Mouse (Mus musculus) forebrain, embryonic 14.5 days (tissue): ENCODE measurements at regions not wholly inside any gene's neighbourhood (a gene's known extent, or its start where the extent isn't known, plus 50 kb on each side); places are given as distances from the start of the nearest gene placed in this dataset.
"Not testable (repeated sequence)": the region's sequence is repeated elsewhere in the genome, so short reads cannot be mapped to it uniquely, and the experiment has no call there.

ENCODE experiments used
- ATAC-seq: fragments of 200-750 bp; cut with Nextera tagmentation; 2 replicates; pipeline ENCODE4 v1.8.0; 2017; ENCODE audit warnings: mild to moderate bottlenecking, moderate library complexity
- DNase-seq: peaks from one replicate; pipeline ENCODE4 v3.0.0-alpha.2; 2015; ENCODE audit warnings: low spot score
- H3K27ac ChIP-seq: fragments of 300-500 bp; sonication (generic); 2 replicates; pipeline ENCODE4 v1.5.1; 2014; ENCODE audit warnings: low read depth, mild to moderate bottlenecking, control low read depth, low read length, moderate library complexity
- H3K27me3 ChIP-seq: fragments of 300-500 bp; sonication (generic); replicated peaks from 2 replicates; pipeline ENCODE4 v1.6.1; 2014; ENCODE audit warnings: low read length, control low read depth, mixed read lengths; ENCODE audit not compliant: control insufficient read depth, insufficient read depth
- H3K36me3 ChIP-seq: fragments of 300-500 bp; sonication (generic); 2 replicates; pipeline ENCODE4 v1.6.1; 2014; ENCODE audit warnings: low read length, control low read depth; ENCODE audit not compliant: control insufficient read depth, insufficient read depth
- H3K4me1 ChIP-seq: fragments of 300-500 bp; sonication (generic); 2 replicates; pipeline ENCODE4 v1.6.1; 2014; ENCODE audit warnings: antibody characterized with exemption, low read length, control low read depth; ENCODE audit not compliant: control insufficient read depth, insufficient read depth
- H3K4me2 ChIP-seq: fragments of 300-500 bp; sonication (generic); 2 replicates; pipeline ENCODE4 v1.6.1; 2014; ENCODE audit warnings: mild to moderate bottlenecking, control low read depth, low read length
- H3K4me3 ChIP-seq: fragments of 300-500 bp; sonication (generic); 2 replicates; pipeline ENCODE4 v1.5.1; 2014; ENCODE audit warnings: low read depth, low read length, control low read depth
- H3K9ac ChIP-seq: fragments of 300-500 bp; sonication (generic); 2 replicates; pipeline ENCODE4 v1.6.1; 2014; ENCODE audit warnings: mild to moderate bottlenecking, low read length, control low read depth, moderate library complexity
- H3K9me3 ChIP-seq: fragments of 300-500 bp; sonication (generic); replicated peaks from 2 replicates; pipeline ENCODE4 v1.6.1; 2016; ENCODE audit warnings: low read length, control low read depth, mixed read lengths; ENCODE audit not compliant: control insufficient read depth
- WGBS: fragments of 180-500 bp; shearing (Covaris S2); extraction: QIAGEN DNeasy Blood & Tissue Kit; methylation state at CpG from one replicate; pipeline ENCODE4 v1.1.7; 2014; 5-methylcytosine and 5-hydroxymethylcytosine counted together

DNA sequence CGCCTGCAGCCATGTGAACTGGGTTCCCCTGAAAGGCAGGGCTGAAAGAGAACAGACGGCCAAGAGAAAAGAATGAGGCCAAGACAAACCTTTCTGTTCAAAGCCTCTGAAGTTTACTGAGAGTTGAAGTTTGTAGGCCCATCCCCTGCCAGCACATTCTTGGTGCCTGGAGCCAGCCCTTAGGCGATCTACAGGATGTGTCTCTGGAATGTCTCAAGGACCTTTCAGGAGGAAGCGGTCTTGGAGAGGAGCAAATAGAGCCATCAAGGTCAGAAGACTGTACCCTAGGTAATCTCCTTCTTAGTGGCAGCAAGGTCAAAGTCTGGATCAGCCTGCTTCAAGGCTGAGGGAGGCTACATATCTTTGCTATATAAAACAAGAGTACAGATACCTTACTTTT, 350.3 kb downstream of the Gm8797 start:
- Histone ChIP-seq H3K27me3 (no peaks in the 10 kb centered on the region), H3K9ac (no peak overlapping the region), H3K4me1 (no peaks in the 10 kb centered on the region), H3K9me3 (no peaks in the 10 kb centered on the region), H3K4me3 (no peak overlapping the region), H3K36me3 (no peaks in the 10 kb centered on the region), H3K27ac (no peak overlapping the region), H3K4me2 (no peak overlapping the region)
- DNase-seq (no peak), ATAC-seq (no peak)
- 68% methylated on average over 4 of the region's 4 CpGs for WGBS

DNA sequence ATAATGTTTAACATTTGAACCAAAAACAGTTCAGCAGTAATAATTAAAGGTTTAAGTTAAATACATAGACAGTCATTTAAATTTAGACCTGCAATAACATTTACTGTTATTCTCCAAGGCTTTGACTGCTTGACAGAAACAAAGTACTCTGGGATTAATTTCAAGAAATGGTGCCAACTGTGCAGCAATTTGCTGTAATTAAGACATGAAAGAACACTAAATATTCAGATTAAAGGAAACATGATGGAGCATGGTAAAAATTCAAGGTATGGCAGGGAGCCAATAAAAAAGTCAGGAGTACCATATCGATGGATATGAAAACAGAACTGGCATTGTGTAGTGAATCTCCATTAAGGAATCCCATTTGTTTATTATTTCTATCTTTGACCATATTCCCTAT, 352.3 kb downstream of the Gm8797 start:
- Histone ChIP-seq H3K9me3 (no peaks in the 10 kb centered on the region), H3K4me1 (no peaks in the 10 kb centered on the region), H3K36me3 (no peaks in the 10 kb centered on the region), H3K4me3 (no peak overlapping the region), H3K27ac (no peak overlapping the region), H3K4me2 (no peak overlapping the region), H3K9ac (no peak overlapping the region), H3K27me3 (no peaks in the 10 kb centered on the region)
- ATAC-seq (peak; percentile 33; the same call in 1 of the 2 replicates), DNase-seq (peak; percentile 72)
- WGBS, result 41% methylated on average over 1 of the region's 1 CpGs

DNA sequence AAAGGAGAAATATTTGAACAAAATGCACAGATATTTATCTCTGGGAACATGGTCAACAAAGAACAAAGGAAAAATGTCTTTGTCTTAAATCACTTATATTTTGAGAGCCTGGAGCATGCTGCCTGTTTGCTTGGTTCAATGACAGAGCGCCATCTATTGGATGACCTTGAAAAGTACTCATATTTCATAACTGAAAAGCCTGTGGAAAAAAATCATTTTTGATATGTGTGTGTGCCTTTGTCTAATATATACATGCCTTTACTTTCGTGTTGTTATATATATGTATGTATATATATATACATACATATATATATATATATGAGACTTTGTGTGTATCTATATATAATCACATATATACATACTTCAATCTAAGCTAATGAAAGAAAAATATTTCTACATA, 356.1 kb downstream of the Gm8797 start:
- peak; percentile 85 for DNase-seq
- H3K27me3 ChIP-seq, result no peaks in the 10 kb centered on the region
- WGBS, result 7% methylated on average over 2 of the region's 2 CpGs

DNA sequence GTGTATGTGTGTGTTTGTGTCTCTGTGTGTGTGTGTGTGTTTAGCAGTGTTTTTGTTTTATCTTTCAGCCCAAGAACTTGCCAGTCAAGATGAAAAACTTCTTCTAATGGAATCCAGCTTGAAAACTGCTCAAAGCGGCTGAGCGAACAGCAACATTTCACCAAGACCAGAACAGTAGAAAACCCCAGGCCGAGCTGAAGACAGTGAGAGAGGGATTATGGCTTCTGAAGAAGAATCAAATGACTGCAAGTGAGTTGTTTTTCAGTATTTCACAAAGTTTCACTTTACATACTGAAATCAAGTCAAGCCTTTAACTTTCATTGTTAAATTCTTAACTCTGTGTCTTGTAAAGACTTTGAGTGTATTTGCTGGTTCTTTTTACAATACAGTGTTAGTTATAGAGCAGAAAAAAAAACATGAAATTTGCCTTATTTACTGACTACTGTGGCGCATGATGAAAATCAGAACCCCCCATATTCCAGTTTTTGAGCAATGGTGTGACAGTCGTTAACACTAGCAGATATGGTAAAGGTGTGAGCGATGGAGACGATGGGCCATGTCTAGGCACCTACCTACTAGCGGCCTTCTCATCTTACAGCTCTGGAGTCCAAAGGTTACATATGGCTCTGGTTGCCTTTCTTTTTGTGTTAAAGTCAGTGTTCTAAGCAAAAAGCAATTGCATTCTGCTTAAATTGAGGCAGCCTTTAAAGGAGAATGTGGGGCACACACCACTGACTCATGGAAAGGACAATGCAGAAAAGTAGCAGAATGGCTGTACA, 357.0 kb downstream of the Gm8797 start:
- DNase-seq, result no peak
- Histone ChIP-seq H3K9ac (no peak overlapping the region), H3K4me3 (no peak overlapping the region), H3K36me3 (no peaks in the 10 kb centered on the region), H3K27ac (no peak overlapping the region), H3K4me1 (no peaks in the 10 kb centered on the region), H3K9me3 (no peaks in the 10 kb centered on the region), H3K4me2 (no peak overlapping the region), H3K27me3 (no peaks in the 10 kb centered on the region)
- no peak for ATAC-seq
- 87% methylated on average over 8 of the region's 8 CpGs for WGBS

More for the DNA sequence above, 356.1 kb downstream of the Gm8797 start:
- Histone ChIP-seq H3K4me2 (no peak overlapping the region), H3K9me3 (no peaks in the 10 kb centered on the region), H3K36me3 (no peaks in the 10 kb centered on the region), H3K4me1 (no peaks in the 10 kb centered on the region), H3K4me3 (no peak overlapping the region), H3K27ac (no peak overlapping the region), H3K9ac (no peak overlapping the region)
- ATAC-seq, result peak; percentile 80

DNA sequence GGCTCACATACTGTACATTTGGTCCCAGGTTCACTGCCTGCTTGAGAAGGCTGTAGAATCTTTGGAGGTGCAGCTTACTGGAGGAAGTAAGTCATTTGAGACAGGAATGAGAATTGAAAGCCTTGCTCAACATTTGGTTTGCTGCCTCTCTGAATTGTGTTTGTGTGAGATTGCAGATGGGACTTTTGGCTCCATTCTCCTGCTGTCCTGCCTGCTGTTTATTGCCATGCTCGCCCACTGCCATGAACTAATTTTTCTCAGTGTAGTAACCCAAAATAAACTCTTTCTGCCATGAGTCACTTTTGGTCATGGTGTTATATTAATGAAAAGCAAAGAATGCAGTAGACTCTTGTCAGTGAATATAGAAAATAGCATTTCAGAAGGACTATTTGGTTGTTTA, 368.1 kb downstream of the Gm8797 start:
- no peak for DNase-seq
- H3K4me2 ChIP-seq, result no peak overlapping the region
- WGBS, result 79% methylated on average over 1 of the region's 1 CpGs
- H3K9ac ChIP-seq, result no peak overlapping the region
- H3K4me3 ChIP-seq, result no peak overlapping the region
- ATAC-seq, result no peak
- H3K36me3 ChIP-seq, result no peaks in the 10 kb centered on the region
- no peaks in the 10 kb centered on the region for H3K4me1 ChIP-seq
- no peaks in the 10 kb centered on the region for H3K27me3 ChIP-seq
- H3K27ac ChIP-seq, result no peak overlapping the region
- no peaks in the 10 kb centered on the region for H3K9me3 ChIP-seq

DNA sequence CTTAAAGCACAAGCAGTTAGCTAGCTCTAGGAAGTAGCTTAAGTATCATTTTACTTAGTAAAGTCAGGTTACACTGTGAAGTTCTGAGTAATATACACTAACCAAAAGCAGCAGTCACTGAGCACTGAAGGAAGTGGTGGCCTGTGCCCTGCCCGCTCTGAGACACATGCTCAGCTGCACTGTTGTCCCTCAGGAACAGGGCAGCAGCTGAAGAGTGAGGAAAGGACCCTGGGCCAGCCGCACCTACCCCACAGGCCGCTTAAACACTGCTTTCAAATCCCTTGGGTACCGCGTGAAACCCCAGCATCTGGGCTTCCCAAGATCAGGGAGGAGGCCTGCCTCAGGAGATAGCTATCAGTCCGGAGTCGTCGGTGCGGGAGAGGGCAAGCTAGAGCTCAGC, 385.1 kb downstream of the Gm8797 start:
- H3K4me3 ChIP-seq, ATAC-seq, DNase-seq, H3K9me3 ChIP-seq, H3K4me1 ChIP-seq, H3K27me3 ChIP-seq, H3K27ac ChIP-seq, H3K4me2 ChIP-seq, H3K36me3 ChIP-seq, H3K9ac ChIP-seq: not testable (repeated sequence)
- 85% methylated on average over 9 of the region's 9 CpGs for WGBS

DNA sequence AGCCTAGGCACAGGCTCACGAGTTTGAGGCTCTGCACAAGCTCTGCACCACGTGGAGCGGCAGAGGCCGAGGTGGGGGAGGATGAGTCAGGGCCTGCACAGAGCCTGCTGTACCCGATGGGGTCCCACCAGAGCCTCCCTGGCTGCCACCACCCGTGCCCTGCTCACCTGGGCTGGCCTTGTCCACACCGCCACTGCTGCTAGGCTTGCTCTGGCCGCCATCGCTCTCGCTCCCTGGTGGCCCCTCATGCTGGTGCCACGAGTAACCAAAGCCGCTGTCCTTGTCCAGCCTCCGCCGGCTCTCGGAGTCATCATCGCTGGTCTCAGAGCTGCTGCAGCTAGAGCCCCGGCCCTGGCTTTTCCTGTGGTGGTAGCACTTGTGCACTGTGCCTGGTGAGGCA, 386.8 kb downstream of the Gm8797 start:
- Histone ChIP-seq H3K9me3 (no peaks in the 10 kb centered on the region; the same call in 1 of the 2 replicates), H3K27ac (no peak overlapping the region), H3K4me3 (no peak overlapping the region), H3K27me3 (no peaks in the 10 kb centered on the region), H3K4me2 (no peak overlapping the region), H3K9ac (no peak overlapping the region), H3K4me1 (no peaks in the 10 kb centered on the region), H3K36me3 (no peaks in the 10 kb centered on the region)
- DNase-seq (no peak), ATAC-seq (no peak)
- 95% methylated on average over 17 of the region's 17 CpGs for WGBS

DNA sequence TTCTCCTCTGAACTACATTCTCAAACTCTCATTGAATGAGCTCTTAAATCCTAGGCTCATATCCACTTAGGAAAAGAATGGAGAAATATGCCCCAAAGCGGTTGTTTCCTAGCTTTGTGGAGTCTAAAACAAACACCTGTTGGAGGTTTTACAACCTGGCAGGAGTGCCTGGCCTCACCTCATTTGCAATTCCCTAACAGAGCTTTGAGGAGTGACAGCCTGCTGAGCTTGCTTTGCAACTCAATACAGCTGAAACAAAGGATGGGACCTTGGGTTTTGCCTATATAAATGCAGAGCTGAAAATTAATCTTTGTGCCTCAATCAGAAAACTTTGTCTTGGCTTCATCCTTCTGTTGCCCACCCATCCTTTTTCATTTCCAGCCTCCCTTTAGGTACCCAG, 423.2 kb downstream of the Gm8797 start:
- DNase-seq (no peak), ATAC-seq (no peak)
- Histone ChIP-seq H3K27ac (no peak overlapping the region), H3K4me2 (no peak overlapping the region), H3K4me3 (no peak overlapping the region), H3K36me3 (no peaks in the 10 kb centered on the region), H3K27me3 (no peaks in the 10 kb centered on the region), H3K4me1 (no peaks in the 10 kb centered on the region), H3K9me3 (no peaks in the 10 kb centered on the region), H3K9ac (no peak overlapping the region)
- WGBS, result 19% methylated on average over 1 of the region's 1 CpGs

DNA sequence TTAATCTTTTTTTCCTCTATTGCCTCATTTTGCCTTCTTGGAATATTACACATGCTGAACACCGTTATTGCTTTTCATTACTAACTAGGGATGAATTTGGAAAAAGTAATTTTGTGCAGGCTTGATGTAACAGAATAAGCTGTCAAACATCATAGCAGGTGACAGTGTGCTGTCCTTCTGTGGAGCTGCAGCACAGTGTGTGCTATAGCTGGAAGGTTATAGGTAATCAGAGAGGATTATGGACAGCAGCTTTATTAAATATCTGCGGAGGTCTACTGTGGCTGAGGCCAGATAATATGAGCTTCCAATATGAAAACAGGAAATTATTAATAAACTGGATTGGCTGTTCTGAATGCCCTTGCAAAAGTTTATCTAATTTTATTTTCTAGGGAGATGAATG, 431.9 kb downstream of the Gm8797 start:
- Histone ChIP-seq H3K9me3 (no peaks in the 10 kb centered on the region), H3K9ac (no peak overlapping the region), H3K36me3 (no peaks in the 10 kb centered on the region), H3K4me1 (no peaks in the 10 kb centered on the region), H3K4me2 (no peak overlapping the region), H3K27me3 (no peaks in the 10 kb centered on the region), H3K4me3 (no peak overlapping the region), H3K27ac (no peak overlapping the region)
- 92% methylated on average over 2 of the region's 2 CpGs for WGBS
- DNase-seq (no peak), ATAC-seq (no peak)
